Mouse (Mus musculus) hindbrain, embryonic 12.5 days (tissue): ENCODE measurements at regions not wholly inside any gene's neighbourhood (a gene's known extent, or its start where the extent isn't known, plus 50 kb on each side); places are given as distances from the start of the nearest gene placed in this dataset.

ENCODE experiments used
- ATAC-seq: fragments of 200-750 bp; cut with Nextera tagmentation; 2 replicates; pipeline ENCODE4 v1.8.0; 2017; ENCODE audit warnings: moderate TSS enrichment; ENCODE audit not compliant: low FRiP score
- H3K27ac ChIP-seq: fragments of 300-500 bp; sonication (generic); 2 replicates; pipeline ENCODE4 v1.5.1; 2016; ENCODE audit warnings: mild to moderate bottlenecking
- H3K27me3 ChIP-seq: fragments of 300-500 bp; sonication (generic); 2 replicates; pipeline ENCODE4 v1.6.1; 2016; ENCODE audit warnings: mild to moderate bottlenecking
- H3K36me3 ChIP-seq: fragments of 300-500 bp; sonication (generic); 2 replicates; pipeline ENCODE4 v1.6.1; 2016; ENCODE audit warnings: mild to moderate bottlenecking
- H3K4me1 ChIP-seq: fragments of 300-500 bp; sonication (generic); 2 replicates; pipeline ENCODE4 v1.6.1; 2016
- H3K4me2 ChIP-seq: fragments of 300-500 bp; sonication (generic); replicated peaks from 2 replicates; pipeline ENCODE4 v1.6.1; 2016; ENCODE audit warnings: mild to moderate bottlenecking
- H3K4me3 ChIP-seq: fragments of 300-500 bp; sonication (generic); 2 replicates; pipeline ENCODE4 v1.5.1; 2016; ENCODE audit warnings: mild to moderate bottlenecking
- H3K9ac ChIP-seq: fragments of 300-500 bp; sonication (generic); 2 replicates; pipeline ENCODE4 v1.6.1; 2016; ENCODE audit warnings: mild to moderate bottlenecking, moderate library complexity
- H3K9me3 ChIP-seq: fragments of 300-500 bp; sonication (generic); replicated peaks from 2 replicates; pipeline ENCODE4 v1.6.1; 2016; ENCODE audit warnings: mild to moderate bottlenecking
- WGBS: fragments of 180-500 bp; shearing (Covaris S2); methylation state at CpG from one replicate; pipeline ENCODE4 v1.1.7; 2016; 5-methylcytosine and 5-hydroxymethylcytosine counted together

DNA sequence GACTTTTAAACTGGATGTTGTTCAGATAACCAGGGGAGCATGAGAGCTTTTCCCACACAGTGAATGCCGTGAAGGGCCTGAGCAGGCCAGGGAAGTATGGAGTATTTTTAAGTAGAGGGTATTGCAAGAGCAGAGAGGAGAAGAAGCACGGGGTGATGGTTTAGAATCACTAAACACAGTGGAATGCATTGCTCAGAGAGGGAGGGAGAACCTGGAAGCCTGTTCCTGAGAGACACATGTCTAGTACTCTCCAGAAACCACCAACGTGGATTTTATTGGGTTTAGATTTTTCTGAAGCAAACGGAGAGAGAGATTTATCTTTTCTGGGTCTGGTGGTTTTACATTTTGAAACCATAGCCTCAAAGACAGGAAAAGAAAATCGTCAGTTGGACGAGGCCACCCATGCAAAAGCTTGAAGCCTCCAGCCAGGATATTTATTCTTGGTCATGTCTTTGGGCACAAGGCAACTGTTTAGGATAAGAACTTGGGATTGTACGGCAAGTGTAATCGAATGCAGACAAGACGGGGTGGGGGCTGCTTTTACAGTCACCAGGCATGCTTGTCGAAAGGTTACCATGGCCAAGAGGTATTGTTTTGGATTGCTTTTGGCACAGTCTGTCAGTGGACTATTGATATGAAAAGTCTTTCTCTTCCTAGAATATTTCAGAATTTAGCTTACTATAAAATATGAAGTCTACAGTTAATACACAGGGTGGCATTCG lies 306.2 kb downstream of the Sorl1 start:
- Histone ChIP-seq H3K36me3 (no peaks in the 10 kb centered on the region), H3K9ac (no peak overlapping the region), H3K4me3 (no peak overlapping the region), H3K4me1 (no peaks in the 10 kb centered on the region), H3K9me3 (no peaks in the 10 kb centered on the region), H3K27ac (no peak overlapping the region), H3K27me3 (no peaks in the 10 kb centered on the region), H3K4me2 (no peak overlapping the region)
- ATAC-seq = no peak
- 74% methylated on average over 11 of the region's 11 CpGs for WGBS

DNA sequence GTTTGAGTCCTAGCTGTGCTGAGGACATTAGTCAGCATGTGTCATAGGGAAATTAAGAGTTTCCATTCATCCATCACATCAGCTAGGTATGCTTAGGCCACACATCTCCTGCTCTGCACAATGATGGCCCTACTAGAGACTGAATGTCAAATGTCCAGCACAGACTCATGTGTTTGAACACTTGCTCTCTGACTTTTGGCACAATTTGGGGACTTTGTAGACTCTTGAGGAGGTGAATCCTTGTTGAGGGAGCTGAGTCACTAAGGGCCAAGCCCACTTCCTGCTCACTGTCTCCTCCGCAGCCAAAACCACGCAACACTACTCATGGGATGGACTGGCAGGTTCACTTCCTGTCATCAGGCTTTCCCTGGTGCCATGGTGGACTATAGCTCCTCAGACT lies 308.2 kb downstream of the Sorl1 start:
- Histone ChIP-seq H3K9ac (no peak overlapping the region), H3K9me3 (no peaks in the 10 kb centered on the region), H3K27me3 (no peaks in the 10 kb centered on the region; the same call in 1 of the 2 replicates), H3K27ac (no peak overlapping the region), H3K4me1 (no peaks in the 10 kb centered on the region), H3K4me3 (no peak overlapping the region), H3K4me2 (no peak overlapping the region), H3K36me3 (no peaks in the 10 kb centered on the region)
- WGBS = 97% methylated on average over 2 of the region's 2 CpGs
- ATAC-seq = no peak

DNA sequence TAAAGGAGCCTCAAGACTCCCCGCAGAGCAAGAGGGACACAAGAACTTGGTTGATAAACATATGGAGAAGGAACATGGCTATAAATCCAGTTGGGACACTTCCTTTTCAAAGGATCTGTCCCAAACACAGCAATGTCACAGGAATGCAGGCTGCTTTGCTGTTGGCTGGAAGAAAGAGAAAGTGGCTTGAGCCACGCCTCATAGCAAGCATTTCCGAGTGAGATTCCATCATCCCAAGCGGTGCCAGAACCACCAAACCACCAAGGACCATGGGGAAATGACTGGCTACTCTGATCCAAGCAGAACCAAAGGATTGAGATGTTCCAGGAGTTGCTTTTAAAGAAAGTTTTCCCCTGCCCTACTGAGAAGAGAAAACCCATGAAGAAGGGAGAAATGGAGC lies 314.8 kb downstream of the Sorl1 start:
- no peak for ATAC-seq
- 88% methylated on average over 4 of the region's 4 CpGs for WGBS

DNA sequence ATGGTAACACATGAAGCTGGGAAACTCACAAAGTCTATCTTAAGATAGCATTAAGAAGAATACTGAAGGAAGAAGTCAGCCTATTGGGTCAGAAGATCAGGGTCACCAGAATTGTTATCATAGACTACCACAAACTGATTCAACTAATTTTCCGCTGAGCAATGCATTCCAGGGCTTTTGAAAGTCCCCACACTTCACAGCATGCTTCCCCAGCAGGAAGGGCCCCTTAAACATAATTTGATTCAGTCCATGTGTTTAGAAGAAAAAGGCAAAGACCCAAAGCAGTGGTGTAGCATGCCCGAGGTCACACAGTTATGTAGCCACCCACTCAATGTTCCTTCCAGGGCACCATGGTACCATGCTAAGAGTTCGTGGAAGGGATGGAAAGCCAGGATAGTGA lies 315.3 kb downstream of the Sorl1 start:
- no peak for ATAC-seq
- H3K27ac ChIP-seq = 0 out of 2 replicates have a peak overlapping the region, but pooled peaks have one; percentile 52
- no peaks in the 10 kb centered on the region for H3K9me3 ChIP-seq
- H3K4me3 ChIP-seq = no peak overlapping the region
- H3K9ac ChIP-seq = no peak overlapping the region
- H3K27me3 ChIP-seq = no peaks in the 10 kb centered on the region; the same call in 1 of the 2 replicates
- H3K36me3 ChIP-seq = no peaks in the 10 kb centered on the region
- no peak overlapping the region for H3K4me2 ChIP-seq
- H3K4me1 ChIP-seq = peaks cover 23% of the 10 kb centered on the region
- 37% methylated on average over 3 of the region's 3 CpGs for WGBS

More for the DNA sequence above, 314.8 kb downstream of the Sorl1 start:
- Histone ChIP-seq H3K9ac (no peak overlapping the region), H3K4me1 (peaks cover 18% of the 10 kb centered on the region), H3K36me3 (no peaks in the 10 kb centered on the region), H3K4me3 (no peak overlapping the region), H3K27me3 (no peaks in the 10 kb centered on the region; the same call in 1 of the 2 replicates), H3K4me2 (no peak overlapping the region), H3K27ac (0 out of 2 replicates have a peak overlapping the region, but pooled peaks have one; percentile 52), H3K9me3 (no peaks in the 10 kb centered on the region)

DNA sequence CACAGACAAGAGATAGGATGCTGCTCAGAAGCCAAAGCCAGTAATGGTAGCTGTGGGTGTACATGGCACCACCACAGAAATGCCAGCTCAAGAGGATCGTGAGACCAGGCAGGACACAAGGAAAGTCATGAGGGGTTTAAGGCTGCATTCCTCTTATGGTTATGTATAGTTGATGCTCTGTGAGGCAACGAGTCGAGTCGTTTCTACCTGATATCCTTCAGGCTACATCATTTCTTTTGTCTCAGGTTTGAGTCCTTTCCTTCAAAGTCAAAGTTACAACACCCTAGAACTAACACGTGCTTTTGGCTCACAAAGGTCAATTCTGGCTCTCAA lies 317.8 kb downstream of the Sorl1 start:
- H3K27me3 ChIP-seq = no peaks in the 10 kb centered on the region; the same call in 1 of the 2 replicates
- H3K4me2 ChIP-seq = no peak overlapping the region
- peaks cover 25% of the 10 kb centered on the region for H3K4me1 ChIP-seq
- peak overlapping the region; percentile 82 for H3K27ac ChIP-seq
- H3K36me3 ChIP-seq = no peaks in the 10 kb centered on the region
- no peaks in the 10 kb centered on the region for H3K9me3 ChIP-seq
- ATAC-seq = no peak
- H3K4me3 ChIP-seq = no peak overlapping the region
- H3K9ac ChIP-seq = no peak overlapping the region
- 81% methylated on average over 5 of the region's 5 CpGs for WGBS

DNA sequence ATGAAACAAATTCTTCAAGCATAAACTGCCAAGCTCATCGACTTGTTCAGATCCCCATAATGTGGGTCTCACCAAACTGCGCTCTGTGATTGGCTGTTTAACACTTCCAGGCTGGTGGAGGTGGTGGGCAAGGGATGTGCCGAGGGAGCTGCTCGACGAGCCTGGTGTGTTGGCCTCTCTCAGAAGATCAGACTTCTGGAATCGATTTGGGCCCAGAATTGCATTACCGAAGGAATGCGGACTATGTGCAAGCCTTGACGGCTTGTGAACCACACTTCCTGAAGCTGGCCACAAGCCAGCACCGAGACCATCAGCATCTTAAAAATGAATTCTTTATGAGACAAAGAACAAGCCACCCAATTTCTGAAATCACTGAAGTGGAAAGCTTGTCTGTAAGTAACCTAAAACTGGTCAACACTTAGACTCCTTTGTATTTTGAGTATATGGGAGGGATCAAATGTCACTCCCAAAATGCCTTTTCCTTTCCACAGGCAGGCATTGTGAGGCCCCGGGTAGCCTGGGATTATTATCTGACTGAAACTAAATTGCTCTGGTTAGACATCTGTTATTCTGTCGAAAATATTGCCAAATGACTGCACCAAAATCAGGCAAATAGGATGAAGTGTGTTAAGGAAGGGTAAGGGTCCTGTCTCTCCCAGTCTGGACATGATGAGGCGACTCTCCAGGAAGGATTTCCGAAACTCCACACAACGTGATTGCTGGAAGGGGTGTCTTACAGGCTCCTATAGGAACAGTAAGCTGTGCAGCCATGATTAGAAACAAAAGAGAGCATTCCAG lies 318.4 kb downstream of the Sorl1 start:
- ATAC-seq = peak; percentile 46; the same call in 1 of the 2 replicates
- Histone ChIP-seq H3K27ac (peak overlapping the region; percentile 82), H3K4me2 (0 out of 2 replicates have a peak overlapping the region, but pooled peaks have one; percentile 13)

DNA sequence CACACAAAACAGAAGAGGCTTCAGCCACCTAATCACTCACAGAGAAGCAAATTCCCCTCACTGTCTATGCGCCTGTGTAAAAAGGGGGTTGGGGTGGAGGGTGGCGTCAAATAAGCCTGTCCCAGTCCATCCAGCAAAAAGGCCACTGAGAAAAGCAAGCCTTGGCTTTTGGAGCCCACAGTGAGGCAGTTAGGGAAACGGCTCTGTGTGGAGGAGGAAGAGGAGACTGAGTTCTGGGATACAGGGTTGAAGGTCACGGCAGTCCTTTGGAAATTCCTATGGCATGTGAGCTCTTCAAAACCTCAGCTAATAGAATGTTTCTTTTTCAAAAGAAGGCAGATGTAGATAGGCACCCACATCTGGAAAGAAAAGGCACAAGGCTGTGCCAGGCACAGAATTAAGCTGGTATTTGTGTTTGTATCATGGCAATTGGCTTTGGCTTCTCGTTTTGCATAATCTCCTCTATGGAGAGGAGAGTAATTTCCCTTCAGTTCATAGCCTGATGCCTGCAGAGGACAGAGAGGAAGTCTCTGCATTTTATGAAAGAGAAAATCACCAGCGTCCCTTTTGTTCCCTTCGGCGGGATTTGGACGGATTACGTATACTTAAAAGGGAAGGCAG lies 319.3 kb downstream of the Sorl1 start:
- Histone ChIP-seq H3K4me2 (0 out of 2 replicates have a peak overlapping the region, but pooled peaks have one; percentile 13), H3K9me3 (no peaks in the 10 kb centered on the region), H3K36me3 (no peaks in the 10 kb centered on the region), H3K4me1 (peaks cover 25% of the 10 kb centered on the region), H3K27ac (peak overlapping the region; percentile 82), H3K9ac (no peak overlapping the region), H3K27me3 (no peaks in the 10 kb centered on the region; the same call in 1 of the 2 replicates), H3K4me3 (no peak overlapping the region)
- WGBS = 19% methylated on average over 10 of the region's 10 CpGs
- peak; percentile 29; the same call in 1 of the 2 replicates for ATAC-seq

More for the DNA sequence above, 318.4 kb downstream of the Sorl1 start:
- Histone ChIP-seq H3K4me1 (peaks cover 25% of the 10 kb centered on the region), H3K9me3 (no peaks in the 10 kb centered on the region), H3K36me3 (no peaks in the 10 kb centered on the region), H3K4me3 (no peak overlapping the region), H3K9ac (no peak overlapping the region), H3K27me3 (no peaks in the 10 kb centered on the region; the same call in 1 of the 2 replicates)
- 44% methylated on average over 15 of the region's 15 CpGs for WGBS

DNA sequence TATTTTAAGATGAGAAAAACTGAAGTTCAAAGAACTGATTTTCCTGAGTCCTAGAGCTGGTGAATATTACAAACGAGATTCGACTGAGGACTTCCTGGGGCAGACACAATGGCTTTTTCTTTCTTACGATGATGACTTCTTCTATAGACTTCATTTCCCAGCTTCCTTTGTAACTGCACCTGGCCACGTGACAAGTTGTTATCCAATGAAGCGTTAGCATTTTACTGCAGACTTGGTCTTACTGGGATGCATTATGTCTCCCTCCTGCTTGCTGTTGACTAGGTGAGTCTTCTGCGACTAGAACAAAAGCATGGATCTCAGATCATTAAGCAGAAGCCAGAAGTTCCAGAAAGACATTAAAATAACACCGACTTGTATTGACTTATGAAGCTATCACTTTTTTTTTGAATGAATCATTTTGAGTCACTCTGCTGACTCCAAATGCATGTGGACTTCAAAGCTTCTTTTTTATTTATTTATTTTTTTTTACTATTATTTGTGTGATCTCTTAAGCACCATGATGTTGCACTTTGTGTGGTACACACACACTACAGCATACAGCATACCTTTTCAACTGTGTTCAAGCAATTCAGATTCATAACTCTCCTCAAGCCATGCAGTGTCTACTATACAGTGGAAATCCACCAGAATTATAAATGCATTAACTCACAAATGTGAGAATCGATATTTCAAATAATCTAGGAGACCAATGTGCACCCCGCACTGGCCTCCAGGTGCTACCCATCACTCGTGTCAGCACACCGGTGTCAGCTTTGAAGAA lies 320.2 kb downstream of the Sorl1 start:
- no peak for ATAC-seq
- no peak overlapping the region for H3K4me2 ChIP-seq
- no peak overlapping the region for H3K4me3 ChIP-seq
- H3K9me3 ChIP-seq = no peaks in the 10 kb centered on the region
- H3K9ac ChIP-seq = no peak overlapping the region
- no peaks in the 10 kb centered on the region for H3K27me3 ChIP-seq
- H3K27ac ChIP-seq = peak overlapping the region; percentile 82
- H3K4me1 ChIP-seq = peaks cover 25% of the 10 kb centered on the region
- WGBS = 70% methylated on average over 11 of the region's 11 CpGs
- H3K36me3 ChIP-seq = no peaks in the 10 kb centered on the region

DNA sequence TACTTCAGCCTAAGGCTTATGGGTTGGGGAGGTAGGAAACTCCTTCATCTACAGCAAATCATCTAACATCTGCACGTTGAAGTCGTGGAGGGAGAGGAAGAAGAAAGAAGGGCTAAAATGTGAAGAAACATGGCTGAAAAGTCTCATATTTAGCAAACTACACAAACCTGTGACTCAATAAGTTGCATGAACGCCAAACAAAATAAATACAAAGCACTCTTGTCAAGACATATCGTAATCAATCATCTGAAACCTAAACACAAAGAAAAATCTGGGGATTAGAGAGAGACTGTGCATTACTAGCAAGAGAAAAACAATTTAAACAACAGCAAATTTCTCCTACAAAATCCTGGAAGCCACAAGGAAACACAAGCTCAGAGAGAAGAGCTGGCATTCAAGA lies 322.7 kb downstream of the Sorl1 start:
- no peak for ATAC-seq
- no peaks in the 10 kb centered on the region for H3K27me3 ChIP-seq
- no peak overlapping the region for H3K4me3 ChIP-seq
- no peaks in the 10 kb centered on the region for H3K9me3 ChIP-seq
- no peaks in the 10 kb centered on the region for H3K36me3 ChIP-seq
- H3K9ac ChIP-seq = no peak overlapping the region
- H3K4me1 ChIP-seq = peaks cover 25% of the 10 kb centered on the region
- no peak overlapping the region for H3K4me2 ChIP-seq
- 90% methylated on average over 4 of the region's 4 CpGs for WGBS
- H3K27ac ChIP-seq = no peak overlapping the region

DNA sequence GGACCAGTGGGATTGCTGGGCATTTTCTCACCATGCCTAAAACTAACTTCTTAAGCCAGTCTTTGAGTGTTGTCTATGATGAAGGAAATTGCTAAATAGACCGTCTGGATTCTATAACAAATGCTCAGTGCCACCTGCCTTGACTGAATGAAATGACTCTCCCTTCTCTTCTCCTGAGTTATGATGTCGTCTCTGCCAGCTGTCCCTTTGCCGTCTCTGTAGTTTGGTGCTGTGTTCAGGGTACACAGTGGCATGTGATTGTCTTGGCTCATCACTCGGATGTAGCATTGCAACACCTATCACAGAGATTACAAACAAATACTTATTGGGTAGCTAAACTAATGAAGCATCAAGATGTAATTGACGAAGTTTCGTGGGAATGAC lies 331.3 kb downstream of the Sorl1 start:
- H3K9ac ChIP-seq = no peak overlapping the region
- H3K27ac ChIP-seq = no peak overlapping the region
- H3K4me2 ChIP-seq = no peak overlapping the region
- H3K4me1 ChIP-seq = 0 out of 2 replicates have a peak, but pooled peaks cover 4% of the 10 kb centered on the region
- H3K4me3 ChIP-seq = no peak overlapping the region
- 74% methylated on average over 6 of the region's 6 CpGs for WGBS
- H3K27me3 ChIP-seq = no peaks in the 10 kb centered on the region
- ATAC-seq = no peak
- no peaks in the 10 kb centered on the region for H3K9me3 ChIP-seq
- no peaks in the 10 kb centered on the region for H3K36me3 ChIP-seq

DNA sequence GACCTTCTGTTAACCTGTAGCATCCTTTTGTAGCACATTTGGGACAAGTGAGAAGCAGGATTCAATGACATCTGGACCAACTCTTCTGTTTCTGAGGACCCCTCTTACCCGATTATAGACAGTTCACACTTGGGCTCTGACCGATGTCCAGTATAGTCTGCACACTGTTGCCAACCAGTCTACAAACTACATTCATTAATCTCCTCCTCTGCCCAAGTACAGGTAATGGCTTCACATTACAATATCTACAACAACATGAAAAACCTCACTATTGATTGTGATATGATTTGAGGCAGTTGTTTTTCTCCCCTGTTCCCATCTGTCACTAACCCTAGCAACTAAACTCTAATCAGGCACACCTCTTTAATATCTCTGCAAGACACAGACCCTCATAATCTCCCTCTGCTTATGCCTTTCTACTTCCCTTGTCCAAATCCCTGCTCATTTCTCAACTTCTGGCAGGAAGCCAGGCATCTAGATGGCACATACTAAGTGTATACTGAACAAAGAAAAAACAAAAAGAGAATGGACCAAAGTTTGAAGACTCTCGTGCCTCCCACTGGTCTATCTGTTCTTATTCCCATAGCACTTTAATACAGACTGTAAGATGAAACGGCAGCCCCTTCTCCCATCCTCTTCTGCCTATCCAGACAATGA lies 331.8 kb downstream of the Sorl1 start:
- H3K4me3 ChIP-seq = no peak overlapping the region
- ATAC-seq = no peak
- H3K36me3 ChIP-seq = no peaks in the 10 kb centered on the region
- H3K9ac ChIP-seq = no peak overlapping the region
- H3K27ac ChIP-seq = no peak overlapping the region
- no peak overlapping the region for H3K4me2 ChIP-seq
- 0 out of 2 replicates have a peak, but pooled peaks cover 4% of the 10 kb centered on the region for H3K4me1 ChIP-seq
- H3K27me3 ChIP-seq = no peaks in the 10 kb centered on the region
- WGBS = 77% methylated on average over 4 of the region's 4 CpGs
- no peaks in the 10 kb centered on the region for H3K9me3 ChIP-seq
